Mouse (Mus musculus): ENCODE data around the gene Sfmbt2. TPM values are rescaled to one million over a fixed set of nuclear protein-coding genes. Genes with fewer than 3 reads are reported as not detected.

The Sfmbt2 gene
- polyA plus RNA-seq, 1 experiment from 2014 or later = 0.47 TPM

DNA sequence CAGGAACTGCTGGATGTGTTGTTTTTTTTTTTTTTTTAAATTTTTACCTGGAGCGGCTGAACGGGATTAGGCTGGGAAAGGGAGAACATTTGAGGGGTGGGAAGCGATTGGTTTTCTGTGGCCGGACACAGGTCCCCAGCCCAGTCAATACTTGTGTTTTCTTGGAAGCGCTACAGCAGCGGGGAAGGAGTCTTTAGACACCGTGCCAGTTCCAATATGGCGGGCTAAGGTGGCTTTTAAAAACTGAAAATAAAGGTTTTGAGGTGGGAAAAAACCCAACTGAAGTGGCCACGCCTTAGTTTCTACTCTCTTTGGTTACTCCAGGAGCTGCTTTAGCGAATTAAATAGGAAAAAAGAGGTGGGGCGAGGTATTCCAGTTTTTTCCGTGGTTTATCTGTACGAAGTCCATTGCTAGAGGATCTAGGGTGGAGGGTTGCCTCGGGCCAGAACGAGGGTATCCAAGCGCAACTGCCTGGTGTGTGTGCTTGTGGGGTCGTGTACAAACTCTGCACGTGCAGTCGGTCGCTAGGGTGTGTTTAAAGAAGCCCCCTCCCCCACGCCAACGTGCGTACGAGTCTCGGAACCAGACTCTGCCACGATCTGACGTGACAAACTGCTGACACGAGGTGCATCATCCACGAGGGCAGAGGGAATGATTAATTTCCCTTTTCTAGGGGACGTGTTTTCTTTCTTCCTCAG, 3.3 kb downstream of the Sfmbt2 start:
- peak overlapping the region; percentile 95 for H3K4me2 ChIP-seq (replicated peaks; ENCODE audit: low read depth)
- H3K36me3 ChIP-seq (ENCODE audit: control insufficient read depth, insufficient read depth) = no peaks in the 10 kb centered on the region
- peaks cover 68% of the 10 kb centered on the region for H3K27me3 ChIP-seq (replicated peaks; ENCODE audit: control insufficient read depth, insufficient read depth, low read length)
- H3K9me3 ChIP-seq (ENCODE audit: control insufficient read depth) = 0 out of 2 replicates have a peak, but pooled peaks cover 2% of the 10 kb centered on the region
- under 1% methylated on average over 30 of the region's 30 CpGs for WGBS
- no peak for ATAC-seq
- no peak overlapping the region for H3K27ac ChIP-seq (ENCODE audit: low read depth, low read length)
- no peak for TF ChIP-seq CTCF (IDR thresholded peaks at IDR 0.05; ENCODE audit: low read depth)
- H3K4me3 ChIP-seq (ENCODE audit: low read depth, low read length) = peak overlapping the region; percentile 56
- H3K4me1 ChIP-seq (replicated peaks; ENCODE audit: control insufficient read depth, insufficient read depth, low read length) = peaks cover 10% of the 10 kb centered on the region; the same call in 1 of the 2 replicates
- H3K9ac ChIP-seq (ENCODE audit: low read depth, low read length) = no peak overlapping the region

DNA sequence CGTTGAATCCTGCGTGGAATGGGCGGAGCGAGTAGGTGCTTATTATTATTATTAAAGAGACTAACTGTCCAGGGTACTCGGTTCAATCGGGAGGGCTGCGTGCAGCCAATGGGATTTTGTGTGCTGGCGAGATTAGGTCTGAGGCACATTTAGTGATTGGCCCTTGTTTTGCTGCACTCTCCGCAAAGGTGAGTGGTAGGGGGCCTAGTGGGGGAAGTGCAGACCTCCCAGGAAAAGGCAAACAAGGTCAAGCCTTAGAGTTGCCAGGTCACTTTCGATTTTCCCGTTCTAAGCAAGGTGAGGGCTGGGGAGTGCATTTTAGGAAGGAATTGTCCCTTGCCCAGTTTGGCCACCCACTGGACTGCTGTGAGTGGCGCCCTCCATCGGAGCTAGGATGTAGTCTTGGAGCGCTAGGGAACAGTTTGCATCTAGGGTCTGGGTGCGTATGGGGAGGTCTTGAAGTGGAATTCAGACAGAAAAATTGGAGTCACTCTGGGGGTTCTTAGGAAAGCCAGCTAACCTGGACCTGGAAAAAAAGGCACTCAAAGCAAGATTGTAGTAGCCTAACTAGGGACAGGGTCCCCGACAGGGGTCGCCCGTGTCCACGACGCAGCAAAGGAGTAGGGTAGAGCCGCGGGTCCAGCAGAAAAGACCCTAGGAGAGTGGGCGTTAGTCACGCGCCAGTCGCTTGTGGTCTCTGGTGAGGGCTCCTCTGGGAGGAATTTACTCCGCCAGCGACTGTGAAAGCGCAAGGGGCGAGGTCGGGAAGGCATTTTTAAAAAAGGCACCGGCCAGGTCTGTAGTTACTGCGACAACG, 4.1 kb downstream of the Sfmbt2 start:
- TF ChIP-seq CTCF (IDR thresholded peaks at IDR 0.05; ENCODE audit: low read depth) = peak; percentile 64
- no peaks in the 10 kb centered on the region for H3K36me3 ChIP-seq (ENCODE audit: control insufficient read depth, insufficient read depth)
- H3K27me3 ChIP-seq (replicated peaks; ENCODE audit: control insufficient read depth, insufficient read depth, low read length) = peaks cover 66% of the 10 kb centered on the region
- H3K4me3 ChIP-seq (ENCODE audit: low read depth, low read length) = peak overlapping the region; percentile 56
- no peak for ATAC-seq
- no peak overlapping the region for H3K9ac ChIP-seq (ENCODE audit: low read depth, low read length)
- WGBS = under 1% methylated on average over 34 of the region's 34 CpGs
- peaks cover 10% of the 10 kb centered on the region; the same call in 1 of the 2 replicates for H3K4me1 ChIP-seq (replicated peaks; ENCODE audit: control insufficient read depth, insufficient read depth, low read length)
- peak overlapping the region; percentile 95 for H3K4me2 ChIP-seq (replicated peaks; ENCODE audit: low read depth)
- 0 out of 2 replicates have a peak, but pooled peaks cover 2% of the 10 kb centered on the region for H3K9me3 ChIP-seq (ENCODE audit: control insufficient read depth)
- no peak overlapping the region for H3K27ac ChIP-seq (ENCODE audit: low read depth, low read length)

DNA sequence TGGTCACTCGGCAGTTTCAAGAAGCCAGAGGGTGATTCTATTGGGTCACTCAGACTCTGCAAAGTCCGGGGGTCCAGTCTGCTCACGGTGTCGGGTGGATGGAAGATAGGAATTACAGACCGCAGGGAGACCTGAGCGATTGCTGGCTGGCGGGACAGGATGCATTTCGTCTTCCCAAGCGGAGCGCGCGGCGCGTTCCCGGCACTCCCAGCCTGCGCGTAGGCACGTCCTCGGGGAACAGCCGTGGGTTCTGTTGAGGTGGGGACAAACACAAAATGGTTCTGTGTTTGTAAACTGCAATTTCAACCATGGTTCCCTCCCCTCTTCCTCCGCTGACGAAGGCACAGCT, 4.7 kb downstream of the Sfmbt2 start:
- no peak overlapping the region for H3K27ac ChIP-seq (ENCODE audit: low read depth, low read length)
- H3K4me3 ChIP-seq (ENCODE audit: low read depth, low read length) = peak overlapping the region; percentile 56
- WGBS = under 1% methylated on average over 22 of the region's 22 CpGs
- H3K36me3 ChIP-seq (ENCODE audit: control insufficient read depth, insufficient read depth) = no peaks in the 10 kb centered on the region
- peaks cover 60% of the 10 kb centered on the region for H3K27me3 ChIP-seq (replicated peaks; ENCODE audit: control insufficient read depth, insufficient read depth, low read length)
- H3K9me3 ChIP-seq (ENCODE audit: control insufficient read depth) = 0 out of 2 replicates have a peak, but pooled peaks cover 2% of the 10 kb centered on the region
- H3K9ac ChIP-seq (ENCODE audit: low read depth, low read length) = no peak overlapping the region
- peak overlapping the region; percentile 95 for H3K4me2 ChIP-seq (replicated peaks; ENCODE audit: low read depth)
- TF ChIP-seq CTCF (IDR thresholded peaks at IDR 0.05; ENCODE audit: low read depth) = no peak
- no peak for ATAC-seq
- peaks cover 10% of the 10 kb centered on the region; the same call in 1 of the 2 replicates for H3K4me1 ChIP-seq (replicated peaks; ENCODE audit: control insufficient read depth, insufficient read depth, low read length)

DNA sequence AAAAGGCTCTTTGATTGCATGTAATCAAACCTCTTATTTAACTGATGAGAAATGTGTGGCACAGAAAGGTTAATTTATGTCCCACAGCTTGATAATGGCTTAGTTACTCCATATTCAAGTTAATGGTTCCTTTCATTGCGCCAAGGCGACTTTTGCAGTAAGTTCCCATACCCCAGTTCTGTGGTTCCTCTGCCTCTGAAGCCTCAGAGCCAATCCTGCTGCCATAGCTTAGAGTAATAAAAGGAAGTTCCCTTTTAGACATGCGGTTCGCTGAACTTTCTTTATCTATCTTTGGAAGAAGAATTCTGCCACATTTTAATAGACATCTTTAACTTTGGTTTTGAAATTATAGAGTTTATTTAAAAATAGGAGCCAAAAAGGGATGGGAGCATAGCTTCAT, 19.7 kb downstream of the Sfmbt2 start:
- Histone ChIP-seq H3K27ac (ENCODE audit: low read depth, low read length) (no peak overlapping the region), H3K4me3 (ENCODE audit: low read depth, low read length) (no peak overlapping the region), H3K27me3 (replicated peaks; ENCODE audit: control insufficient read depth, insufficient read depth, low read length) (no peaks in the 10 kb centered on the region), H3K4me2 (replicated peaks; ENCODE audit: low read depth) (no peak overlapping the region), H3K9me3 (ENCODE audit: control insufficient read depth) (no peaks in the 10 kb centered on the region), H3K4me1 (replicated peaks; ENCODE audit: control insufficient read depth, insufficient read depth, low read length) (no peaks in the 10 kb centered on the region), H3K36me3 (ENCODE audit: control insufficient read depth, insufficient read depth) (no peaks in the 10 kb centered on the region), H3K9ac (ENCODE audit: low read depth, low read length) (no peak overlapping the region)
- 82% methylated on average over 4 of the region's 4 CpGs for WGBS
- no peak for ATAC-seq
- TF ChIP-seq CTCF (IDR thresholded peaks at IDR 0.05; ENCODE audit: low read depth) = no peak

DNA sequence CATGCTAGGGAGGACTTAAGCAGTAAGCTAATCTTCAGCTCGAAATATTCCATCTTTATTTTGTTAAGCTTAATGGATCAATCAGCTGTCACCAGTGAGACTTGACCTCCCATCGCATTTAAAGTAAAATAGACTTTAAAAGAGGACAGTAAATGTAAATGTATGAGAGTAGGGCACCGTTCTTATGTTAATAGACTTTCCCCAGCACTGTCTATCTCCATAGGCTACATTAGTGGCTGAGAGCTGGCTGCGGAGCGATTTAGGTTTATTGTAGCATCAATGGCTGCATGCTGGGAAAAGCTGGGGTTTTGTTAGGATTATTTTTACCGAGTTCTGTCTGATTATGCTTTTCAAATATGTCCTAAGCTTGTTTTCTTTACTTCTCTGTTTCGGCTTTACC, 20.5 kb downstream of the Sfmbt2 start:
- Histone ChIP-seq H3K4me1 (replicated peaks; ENCODE audit: control insufficient read depth, insufficient read depth, low read length) (no peaks in the 10 kb centered on the region), H3K4me3 (ENCODE audit: low read depth, low read length) (no peak overlapping the region), H3K4me2 (replicated peaks; ENCODE audit: low read depth) (no peak overlapping the region), H3K9me3 (ENCODE audit: control insufficient read depth) (no peaks in the 10 kb centered on the region), H3K27me3 (replicated peaks; ENCODE audit: control insufficient read depth, insufficient read depth, low read length) (no peaks in the 10 kb centered on the region), H3K36me3 (ENCODE audit: control insufficient read depth, insufficient read depth) (no peaks in the 10 kb centered on the region), H3K9ac (ENCODE audit: low read depth, low read length) (no peak overlapping the region), H3K27ac (ENCODE audit: low read depth, low read length) (no peak overlapping the region)
- no peak for TF ChIP-seq CTCF (IDR thresholded peaks at IDR 0.05; ENCODE audit: low read depth)
- 57% methylated on average over 7 of the region's 7 CpGs for WGBS
- ATAC-seq = no peak

DNA sequence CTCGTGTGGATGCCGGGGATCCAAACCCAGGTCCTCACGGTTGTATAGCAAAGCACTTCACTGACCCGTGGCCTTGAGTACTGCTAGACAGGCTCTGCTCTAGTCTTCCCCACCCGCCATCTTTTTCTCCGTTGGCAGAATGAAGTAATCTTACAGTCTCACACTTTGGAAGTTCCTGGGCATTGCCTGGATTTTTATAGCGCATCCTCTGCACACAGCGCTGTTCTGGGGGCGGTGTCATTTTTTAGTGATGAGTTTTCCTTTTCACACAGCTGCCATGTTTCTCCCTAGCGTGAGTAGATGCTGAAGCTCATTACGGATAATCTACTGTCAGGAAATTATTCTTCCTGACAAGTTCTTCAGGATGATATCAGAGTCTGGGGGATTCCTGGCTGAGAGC, 24.8 kb downstream of the Sfmbt2 start:
- no peaks in the 10 kb centered on the region for H3K36me3 ChIP-seq (ENCODE audit: control insufficient read depth, insufficient read depth)
- H3K9me3 ChIP-seq (ENCODE audit: control insufficient read depth) = no peaks in the 10 kb centered on the region
- H3K9ac ChIP-seq (ENCODE audit: low read depth, low read length) = no peak overlapping the region
- no peak overlapping the region for H3K4me2 ChIP-seq (replicated peaks; ENCODE audit: low read depth)
- no peaks in the 10 kb centered on the region for H3K4me1 ChIP-seq (replicated peaks; ENCODE audit: control insufficient read depth, insufficient read depth, low read length)
- TF ChIP-seq CTCF (IDR thresholded peaks at IDR 0.05; ENCODE audit: low read depth) = no peak
- WGBS = 93% methylated on average over 11 of the region's 11 CpGs
- H3K27me3 ChIP-seq (replicated peaks; ENCODE audit: control insufficient read depth, insufficient read depth, low read length) = no peaks in the 10 kb centered on the region
- no peak for ATAC-seq
- no peak overlapping the region for H3K4me3 ChIP-seq (ENCODE audit: low read depth, low read length)
- H3K27ac ChIP-seq (ENCODE audit: low read depth, low read length) = no peak overlapping the region
